Mouse (Mus musculus) olfactory bulb, adult 2 months (tissue): ENCODE data around the gene Tmem131l.

Source experiments
- CTCF ChIP-seq: fragments of 200-500 bp; IDR thresholded peaks from 2 replicates; pipeline ENCODE4 v1.5.1; 2012; ENCODE audit warnings: low read depth, mild to moderate bottlenecking, low read length, moderate library complexity; ENCODE audit not compliant: insufficient read depth
- POLR2A ChIP-seq: fragments of 200-500 bp; IDR thresholded peaks from 2 replicates; pipeline ENCODE4 v1.6.1; 2012; ENCODE audit warnings: mild to moderate bottlenecking, low read depth, low read length, moderate library complexity; ENCODE audit not compliant: insufficient read depth

DNA sequence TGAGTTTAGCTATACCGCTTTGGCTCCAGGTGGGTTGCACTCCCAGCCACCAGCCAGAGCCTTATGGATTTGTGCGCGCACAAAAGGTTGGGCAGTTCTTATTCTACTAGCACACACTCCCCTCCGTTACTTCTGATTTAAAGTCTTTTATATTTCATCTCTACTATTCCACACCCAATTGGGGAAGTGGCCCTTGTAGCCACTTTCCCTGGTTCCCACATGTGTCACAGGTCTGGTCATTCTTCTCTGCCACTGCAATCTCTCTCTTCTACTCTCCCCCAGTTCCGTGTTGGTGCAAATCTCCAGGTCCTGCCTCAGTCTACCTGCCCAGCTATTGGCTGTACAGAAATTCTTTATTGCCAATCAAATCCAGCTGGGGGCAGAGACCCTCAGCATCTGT, 184.3 kb downstream of the Tmem131l start:
- no peak for TF ChIP-seq CTCF
- TF ChIP-seq POLR2A = no peak
